Mouse (Mus musculus) bone marrow, adult 2 months (tissue): ENCODE data around the gene Tm4sf20.

Source experiments
- CTCF ChIP-seq: fragments of 200-500 bp; IDR thresholded peaks from 2 replicates; pipeline ENCODE4 v1.5.1; 2011; ENCODE audit warnings: low read length, control low read depth; ENCODE audit not compliant: control insufficient read depth, insufficient read depth
- POLR2A ChIP-seq: fragments of 200-500 bp; IDR thresholded peaks from 2 replicates; pipeline ENCODE4 v1.6.1; 2011; ENCODE audit warnings: low read depth, mild to moderate bottlenecking, control low read depth, low read length, borderline replicate concordance; ENCODE audit not compliant: control insufficient read depth

DNA sequence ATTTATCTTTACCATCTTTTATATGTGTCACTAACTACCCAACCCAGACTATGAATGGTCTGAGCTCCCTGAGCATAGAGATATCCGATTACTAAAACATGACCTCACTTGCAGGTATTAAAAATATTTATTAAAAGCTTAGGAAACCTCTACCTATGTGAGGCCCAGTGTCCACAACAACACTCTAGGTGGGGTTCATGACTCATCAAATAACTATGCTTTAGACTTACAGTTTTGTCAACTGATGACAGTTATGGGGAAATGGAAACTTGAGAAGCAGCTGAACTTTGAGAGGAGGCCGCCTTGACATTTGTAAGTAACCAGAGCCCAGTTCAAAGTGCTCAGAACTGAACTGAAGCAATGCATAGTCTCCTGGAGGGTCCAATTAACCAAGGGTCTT lies 26.9 kb upstream of the Tm4sf20 start:
- TF ChIP-seq CTCF, result no peak
- no peak for TF ChIP-seq POLR2A
